Mouse (Mus musculus) lung, postnatal 0 days (tissue): ENCODE measurements around the gene Fanca.

Experiments used
- CTCF ChIP-seq: IDR thresholded peaks from 2 replicates; pipeline ENCODE4 v1.5.1; 2016; ENCODE audit warnings: antibody characterized with exemption, mild to moderate bottlenecking
- EP300 ChIP-seq: IDR thresholded peaks from 2 replicates; pipeline ENCODE4 v1.6.1; 2016; ENCODE audit warnings: antibody characterized with exemption, mild to moderate bottlenecking, control low read depth

DNA sequence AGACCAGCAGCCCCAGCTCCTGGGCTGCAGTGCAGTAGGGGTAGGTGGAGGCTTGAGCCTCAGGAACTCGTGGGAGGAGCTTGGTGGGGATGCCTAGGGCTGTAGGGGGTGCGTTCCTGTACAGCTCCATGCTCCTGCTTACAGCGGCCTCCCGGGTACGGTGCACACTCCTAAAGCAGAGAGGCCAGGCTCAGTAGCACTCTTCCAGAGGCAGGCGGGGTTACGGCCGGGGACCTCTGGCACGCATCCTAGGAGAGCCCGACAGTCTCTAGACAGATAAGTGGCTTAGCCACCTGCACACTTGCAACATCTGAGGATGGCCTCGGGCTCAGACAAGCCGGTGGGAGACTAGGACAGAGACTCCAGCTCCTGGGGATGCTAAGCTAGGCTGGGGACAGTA, 72.8 kb downstream of the Fanca start:
- TF ChIP-seq EP300 (no peak), CTCF (no peak)
